Mouse (Mus musculus): ENCODE measurements at regions not wholly inside any gene's neighbourhood (a gene's known extent, or its start where the extent isn't known, plus 50 kb on each side); places are given as distances from the start of the nearest gene placed in this dataset.

DNA sequence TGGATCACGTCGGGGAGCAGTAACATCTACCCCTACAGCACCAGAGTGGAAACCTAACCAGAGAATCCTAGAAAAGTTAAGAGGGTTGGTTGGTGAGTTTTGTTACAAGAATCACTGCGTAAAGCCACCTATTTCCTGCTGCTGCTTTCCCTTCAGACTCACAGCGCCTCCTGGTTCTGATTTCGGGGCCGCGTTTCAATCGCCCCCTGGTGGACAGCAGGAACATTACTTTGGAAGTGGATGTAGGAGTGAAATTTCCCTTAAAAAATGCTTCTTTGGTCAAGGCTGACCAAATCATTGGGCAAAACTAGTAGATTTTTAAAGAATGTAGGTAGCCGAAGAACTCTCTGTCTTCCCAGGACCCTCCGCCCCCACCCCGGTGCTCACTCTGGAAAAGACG, 606.3 kb upstream of the Gm19410 start:
- TF ChIP-seq CTCF (IDR thresholded peaks at IDR 0.05; ENCODE audit: low read depth, low read length): no peak
- no peak for TF ChIP-seq TAL1 (conservative IDR thresholded peaks at IDR 0.05; ENCODE audit: low read depth, low read length)
- no peak for TF ChIP-seq GATA1 (IDR thresholded peaks at IDR 0.05; ENCODE audit: borderline replicate concordance, low read length)
- TF ChIP-seq GATA2 (IDR thresholded peaks at IDR 0.05; ENCODE audit: borderline replicate concordance, low read depth, low read length): no peak

Measured in G1E (cell line).